Comparison of ENCODE assay signal across 8 mouse cellular contexts in genomic region chr13:20184239-20185033, GRCm38 (mm10).
DNase-seq lines count a peak whose midpoint lies in the region; TF ChIP-seq lines count a peak whose summit lies in the region.

No protein-coding gene starts in this region.

- H3K4me1 ChIP-seq in kidney, adult 2 months (ENCODE audit: control insufficient read depth, insufficient read depth, low read length): no peaks in the 10 kb centered on the region
- peaks cover 35% of the 10 kb centered on the region for H3K4me1 ChIP-seq in small intestine, adult 2 months (ENCODE audit: control insufficient read depth, insufficient read depth, insufficient read length, low read length)

- H3K4me3 ChIP-seq in kidney, adult 2 months (ENCODE audit: insufficient read depth, low read depth, low read length): no peak overlapping the region
- peak overlapping the region; percentile 45 for H3K4me3 ChIP-seq in small intestine, adult 2 months (ENCODE audit: low read depth, low read length)

- H3K27me3 ChIP-seq in kidney, adult 2 months (replicated peaks; ENCODE audit: control insufficient read depth, insufficient read depth, low read length): no peaks in the 10 kb centered on the region
- H3K27me3 ChIP-seq in small intestine, adult 2 months (ENCODE audit: control insufficient read depth, insufficient read depth, low read length): no peaks in the 10 kb centered on the region

- peak; percentile 48 for DNase-seq in kidney, adult 2 months
- DNase-seq in kidney, adult 8-10 months: no peak
- DNase-seq in c-Kit-positive CD71-negative TER-119-negative erythroid progenitor cells, embryonic 14.5 days (ENCODE audit: low read depth): peak; percentile 29
- peak; percentile 24 to 54 for DNase-seq in kidney, postnatal 25 days
- DNase-seq in gastrocnemius, postnatal 25 days: no peak
- no peak for DNase-seq in layer of hippocampus, adult 8-10 months (ENCODE audit: low spot score in 2 of 2)
- no peak for DNase-seq in layer of hippocampus, postnatal 10 days (ENCODE audit: low spot score in 2 of 2)

- no peak for TF ChIP-seq POLR2A in kidney, adult 2 months (IDR thresholded peaks at IDR 0.05; ENCODE audit: low read depth, low read length)
- TF ChIP-seq POLR2A in small intestine, adult 2 months (IDR thresholded peaks at IDR 0.05; ENCODE audit: low read depth, low read length): no peak

- 69% methylated on average over 13 of the region's 13 CpGs for WGBS in kidney, adult 2 months
- WGBS in small intestine, adult 2 months: 67% methylated on average over 13 of the region's 13 CpGs

- no peaks in the 10 kb centered on the region for H3K36me3 ChIP-seq in kidney, adult 2 months (ENCODE audit: control insufficient read depth, insufficient read depth, low read length)
- H3K36me3 ChIP-seq in small intestine, adult 2 months (ENCODE audit: control insufficient read depth, insufficient read depth, low read length): peaks cover 3% of the 10 kb centered on the region; the same call in 1 of the 2 replicates

- H3K27ac ChIP-seq in kidney, adult 2 months (ENCODE audit: insufficient read depth, low read depth, low read length): no peak overlapping the region
- peak overlapping the region; percentile 48 for H3K27ac ChIP-seq in small intestine, adult 2 months (ENCODE audit: insufficient read depth, low read depth, low read length)

- TF ChIP-seq CTCF in kidney, adult 2 months (conservative IDR thresholded peaks at IDR 0.05; ENCODE audit: insufficient read depth, insufficient read length, low read depth, low read length): no peak
- TF ChIP-seq CTCF in small intestine, adult 2 months (IDR thresholded peaks at IDR 0.05; ENCODE audit: extremely low read depth, insufficient read length, insufficient replicate concordance, low read depth, low read length): no peak

Comparison
In these comparisons a context has a peak if more than half of its experiments do, and no peak if none do; other contexts are left out.
1. DNase-seq: peak in kidney, adult 2 months (single experiment), c-Kit-positive CD71-negative TER-119-negative erythroid progenitor cells, embryonic 14.5 days (single experiment) and kidney, postnatal 25 days (2 of 2); none in kidney, adult 8-10 months (0 of 2), gastrocnemius, postnatal 25 days (single experiment), layer of hippocampus, adult 8-10 months (0 of 2) and layer of hippocampus, postnatal 10 days (0 of 2).